Mouse (Mus musculus) myocyte (in vitro differentiated cells): Measurements from ENCODE around the gene Cdkl5. TPM values are rescaled to one million over a fixed set of nuclear protein-coding genes. Genes with fewer than 3 reads are reported as not detected.

ENCODE experiments used
- H3K27me3 ChIP-seq: one replicate; pipeline ENCODE4 v1.6.1; 2011; ENCODE audit not compliant: control insufficient read depth, insufficient read depth, insufficient read length
- H3K36me3 ChIP-seq: one replicate; pipeline ENCODE4 v1.6.1; 2011; ENCODE audit not compliant: control insufficient read depth, insufficient read depth
- H3K4me2 ChIP-seq: one replicate; pipeline ENCODE4 v1.6.1; 2011; ENCODE audit warnings: low read depth, control low read depth
- H3K4me3 ChIP-seq: one replicate; pipeline ENCODE4 v1.5.1; 2011; ENCODE audit warnings: mild to moderate bottlenecking, control low read depth, moderate library complexity
- H3K79me2 ChIP-seq: one replicate; pipeline ENCODE4 v1.6.1; 2011; ENCODE audit not compliant: control insufficient read depth, insufficient read depth
- H3ac ChIP-seq: one replicate; pipeline ENCODE4 v1.6.1; 2011; ENCODE audit not compliant: control insufficient read depth, insufficient read length
- CEBPB ChIP-seq: IDR thresholded peaks from 2 replicates; pipeline ENCODE4 v1.6.1; 2011; ENCODE audit warnings: mild to moderate bottlenecking, moderate library complexity; ENCODE audit not compliant: poor library complexity, insufficient read depth, severe bottlenecking
- E2F4 ChIP-seq: IDR thresholded peaks from one replicate; pipeline ENCODE4 v1.6.1; 2011; ENCODE audit warnings: mild to moderate bottlenecking, control low read depth, moderate library complexity; ENCODE audit not compliant: insufficient read depth
- MAX ChIP-seq: IDR thresholded peaks from one replicate; pipeline ENCODE4 v1.6.1; 2011; ENCODE audit warnings: low read depth, mild to moderate bottlenecking, control low read depth
- MYOD1 ChIP-seq, 3 experiments: IDR thresholded peaks; one replicate each; pipeline ENCODE4 v1.6.1; 2011; ENCODE audit warnings: control low read depth in 2 of 3, low read depth in 2 of 3, mild to moderate bottlenecking in 2 of 3, moderate library complexity in 1 of 3; ENCODE audit not compliant: insufficient read length in 2 of 3, control insufficient read depth in 1 of 3
- MYOG ChIP-seq, 3 experiments: IDR thresholded peaks; one replicate each; pipeline ENCODE4 v1.6.1; 2011; ENCODE audit warnings: control low read depth in 2 of 3, low read depth in 2 of 3, mild to moderate bottlenecking in 2 of 3; ENCODE audit not compliant: insufficient read length in 2 of 3, control insufficient read depth in 1 of 3, insufficient read depth in 1 of 3
- POLR2A ChIP-seq: IDR thresholded peaks from one replicate; pipeline ENCODE4 v1.6.1; 2011; ENCODE audit warnings: low read depth, mild to moderate bottlenecking, control low read depth, moderate library complexity; ENCODE audit not compliant: insufficient read length
- POLR2AphosphoS2 ChIP-seq: IDR thresholded peaks from one replicate; pipeline ENCODE4 v1.6.1; 2011; ENCODE audit warnings: low read depth, control low read depth; ENCODE audit not compliant: insufficient read length
- REST ChIP-seq: IDR thresholded peaks from one replicate; pipeline ENCODE4 v1.6.1; 2011; ENCODE audit warnings: mild to moderate bottlenecking, control low read depth, moderate library complexity; ENCODE audit not compliant: insufficient read depth, insufficient read length
- SRF ChIP-seq: IDR thresholded peaks from one replicate; pipeline ENCODE4 v1.6.1; 2011; ENCODE audit warnings: low read depth; ENCODE audit not compliant: control insufficient read depth, insufficient read length
- TCF12 ChIP-seq: IDR thresholded peaks from one replicate; pipeline ENCODE4 v1.6.1; 2011; ENCODE audit warnings: mild to moderate bottlenecking, control low read depth; ENCODE audit not compliant: poor library complexity, insufficient read depth, severe bottlenecking
- TCF3 ChIP-seq: IDR thresholded peaks from one replicate; pipeline ENCODE4 v1.6.1; 2011; ENCODE audit warnings: low read depth, control low read depth; ENCODE audit not compliant: insufficient read length
- USF1 ChIP-seq: IDR thresholded peaks from one replicate; pipeline ENCODE4 v1.6.1; 2011; ENCODE audit warnings: low read depth, mild to moderate bottlenecking, control low read depth, moderate library complexity
- polyA plus RNA-seq: library from polyadenylated mRNA; unstranded; fragments of >200 nt; fragmentation: generic; extraction: Trizol; gene quantifications from one replicate; pipeline ENCODE4 v1.2.1, GENCODE M21; 2012; ENCODE audit warnings: missing spikeins

Cdkl5 gene
- polyA plus RNA-seq, 1 experiment, result 0.43 TPM

- Histone ChIP-seq H3K4me2 (peak within 1 kb of the TSS; percentile 59), H3K4me3 (peak within 1 kb of the TSS; percentile 35), H3ac (no peak within 1 kb of the TSS), H3K36me3 (no peaks in the 10 kb centered on the region), H3K27me3 (no peaks in the 10 kb centered on the region), H3K79me2 (no peaks in the 10 kb centered on the region)
- TF ChIP-seq TCF3, result no peak
- TF ChIP-seq CEBPB, result no peak
- TF ChIP-seq MYOG (IDR thresholded peaks at IDR 0.05; ENCODE audit: control insufficient read depth in 1 of 3, insufficient read depth in 1 of 3, insufficient read length in 2 of 3, low read depth in 2 of 3), result no peak
- no peak for TF ChIP-seq REST
- no peak for TF ChIP-seq E2F4
- no peak for TF ChIP-seq SRF
- TF ChIP-seq POLR2A, result no peak
- no peak for TF ChIP-seq POLR2AphosphoS2
- no peak for TF ChIP-seq USF1
- no peak for TF ChIP-seq MAX
- TF ChIP-seq MYOD1 (IDR thresholded peaks at IDR 0.05; ENCODE audit: control insufficient read depth in 1 of 3, insufficient read length in 2 of 3, low read depth in 2 of 3), result no peak
- TF ChIP-seq TCF12, result no peak
These were observed 226.8 kb downstream of the Cdkl5 start, which contains the start of gene Rs1 for GRCm38 (mm10) chrX:160767713-160768112. Gene Rs1 (plus strand): TSS chrX:160768013.

GRCm38 (mm10) chrX:160766233-160766616, 228.3 kb downstream of the Cdkl5 start:
- no peaks in the 10 kb centered on the region for H3K27me3 ChIP-seq
- H3K4me2 ChIP-seq, result peak overlapping the region; percentile 59
- H3ac ChIP-seq, result no peak overlapping the region
- H3K79me2 ChIP-seq, result no peaks in the 10 kb centered on the region
- H3K36me3 ChIP-seq, result no peaks in the 10 kb centered on the region
- H3K4me3 ChIP-seq, result peak overlapping the region; percentile 35
- TF ChIP-seq MYOD1 (IDR thresholded peaks at IDR 0.05; ENCODE audit: control insufficient read depth in 1 of 3, insufficient read length in 2 of 3, low read depth in 2 of 3) (no peak), USF1 (no peak), REST (no peak), POLR2AphosphoS2 (no peak), SRF (no peak)

GRCm38 (mm10) chrX:160765389-160766232, 228.9 kb downstream of the Cdkl5 start:
- TF ChIP-seq TCF12 (no peak), MYOG (IDR thresholded peaks at IDR 0.05; ENCODE audit: control insufficient read depth in 1 of 3, insufficient read depth in 1 of 3, insufficient read length in 2 of 3, low read depth in 2 of 3) (no peak), E2F4 (peak; percentile 86), CEBPB (0 out of 2 replicates have a peak, but pooled peaks have one; percentile 18)
- Histone ChIP-seq H3K79me2 (no peaks in the 10 kb centered on the region), H3ac (no peak overlapping the region), H3K4me3 (peak overlapping the region; percentile 35), H3K27me3 (no peaks in the 10 kb centered on the region), H3K4me2 (peak overlapping the region; percentile 52), H3K36me3 (no peaks in the 10 kb centered on the region)

- no peaks in the 10 kb centered on the region for H3K36me3 ChIP-seq
- no peak overlapping the region for H3ac ChIP-seq
- H3K4me3 ChIP-seq, result no peak overlapping the region
- H3K79me2 ChIP-seq, result no peaks in the 10 kb centered on the region
- H3K4me2 ChIP-seq, result no peak overlapping the region
- no peaks in the 10 kb centered on the region for H3K27me3 ChIP-seq
- TF ChIP-seq USF1 (no peak), TCF3 (no peak)
These were observed 243.7 kb downstream of the Cdkl5 start for GRCm38 (mm10) chrX:160750808-160751207.

GRCm38 (mm10) chrX:160748653-160749052, 245.9 kb downstream of the Cdkl5 start:
- no peak overlapping the region for H3ac ChIP-seq
- H3K27me3 ChIP-seq, result no peaks in the 10 kb centered on the region
- H3K79me2 ChIP-seq, result no peaks in the 10 kb centered on the region
- H3K4me2 ChIP-seq, result no peak overlapping the region
- H3K4me3 ChIP-seq, result no peak overlapping the region
- TF ChIP-seq CEBPB, result no peak
- no peak for TF ChIP-seq POLR2A
- TF ChIP-seq MYOG (IDR thresholded peaks at IDR 0.05; ENCODE audit: control insufficient read depth in 1 of 3, insufficient read depth in 1 of 3, insufficient read length in 2 of 3, low read depth in 2 of 3), result no peak
- no peak for TF ChIP-seq REST
- TF ChIP-seq MAX, result no peak
- H3K36me3 ChIP-seq, result no peaks in the 10 kb centered on the region
